Mouse (Mus musculus): Measurements from ENCODE around the gene Frmd7. TPM values are rescaled to one million over a fixed set of nuclear protein-coding genes. Genes with fewer than 3 reads are reported as not detected.

Frmd7 gene
- total RNA-seq (2014; fragmentation: Nextera tagmentation) (not detected in 2 replicates), total RNA-seq (2017) (not detected in 2 replicates), polyA plus RNA-seq (2012) (not detected in 2 replicates)

DNA sequence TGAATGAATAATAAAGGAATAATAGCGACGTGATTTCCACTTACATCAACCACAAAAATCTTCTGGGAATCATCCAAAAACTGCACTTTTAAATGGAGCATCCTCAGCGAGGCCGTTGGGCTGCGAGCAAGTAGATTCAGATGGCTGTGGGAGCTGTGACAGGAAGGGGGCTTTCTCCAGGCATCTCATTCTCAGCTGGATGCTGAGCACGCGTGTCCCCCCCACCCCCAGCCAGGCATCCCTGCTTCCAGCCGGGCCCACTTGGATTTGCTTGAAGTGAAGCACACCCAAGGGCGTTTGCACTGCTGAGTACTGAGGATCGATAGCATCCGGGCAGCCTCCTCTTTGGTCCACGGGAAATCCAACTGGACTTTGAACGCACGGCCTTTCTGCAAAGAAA is at the start of gene Frmd7:
Gene Frmd7, minus strand, starts transcription at position 101 of the 400 bp plus-strand sequence.
- no peaks in the 10 kb centered on the region for H3K27me3 ChIP-seq (ENCODE audit: insufficient read depth, low read length)
- H3K4me1 ChIP-seq (ENCODE audit: insufficient read depth, low read depth, low read length): no peaks in the 10 kb centered on the region; the same call in 1 of the 2 replicates
- DNase-seq (ENCODE audit: low spot score) (no peak), ATAC-seq (ENCODE audit: extremely low read depth, insufficient number of reproducible peaks, low FRiP score, poor library complexity, severe bottlenecking) (no peak)
- no peak within 1 kb of the TSS for H3K4me3 ChIP-seq (ENCODE audit: low read depth, low read length)
- H3K36me3 ChIP-seq (replicated peaks): no peaks in the 10 kb centered on the region
- TF ChIP-seq GATA2 (IDR thresholded peaks at IDR 0.05; ENCODE audit: borderline replicate concordance, low read depth, low read length) (no peak), GATA1 (IDR thresholded peaks at IDR 0.05; ENCODE audit: borderline replicate concordance, low read length) (no peak), TAL1 (conservative IDR thresholded peaks at IDR 0.05; ENCODE audit: low read depth, low read length) (no peak), POLR2AphosphoS5 (IDR thresholded peaks at IDR 0.05; ENCODE audit: insufficient replicate concordance, low read depth, low read length) (no peak), CTCF (IDR thresholded peaks at IDR 0.05; ENCODE audit: low read depth, low read length) (no peak)
- H3K9me3 ChIP-seq (replicated peaks): no peaks in the 10 kb centered on the region

DNA sequence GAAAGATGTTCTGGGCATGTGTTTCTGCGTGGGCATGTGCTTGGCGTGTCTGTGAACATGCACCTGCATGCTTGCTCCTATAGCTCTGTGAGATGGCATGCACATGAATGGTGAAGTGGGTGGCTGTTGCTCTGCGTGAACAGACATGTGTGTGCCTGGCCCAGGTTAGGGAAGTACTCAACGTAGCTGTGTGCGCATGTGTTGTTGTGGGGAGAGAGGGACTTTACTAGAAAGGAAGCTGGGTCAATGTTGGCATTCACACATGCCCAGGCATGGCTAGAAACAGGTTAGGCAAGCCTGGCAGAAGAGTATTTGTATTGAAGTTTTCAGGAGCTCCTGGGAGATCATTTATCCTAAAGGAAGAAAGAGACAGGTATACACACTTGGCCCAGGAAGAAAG is 48.8 kb upstream of the Frmd7 start:
- no peaks in the 10 kb centered on the region for H3K36me3 ChIP-seq (replicated peaks)
- TF ChIP-seq GATA2 (IDR thresholded peaks at IDR 0.05; ENCODE audit: borderline replicate concordance, low read depth, low read length): no peak
- no peak for TF ChIP-seq POLR2AphosphoS5 (IDR thresholded peaks at IDR 0.05; ENCODE audit: insufficient replicate concordance, low read depth, low read length)
- no peak for TF ChIP-seq GATA1 (IDR thresholded peaks at IDR 0.05; ENCODE audit: borderline replicate concordance, low read length)
- DNase-seq (ENCODE audit: low spot score) (no peak), ATAC-seq (ENCODE audit: extremely low read depth, insufficient number of reproducible peaks, low FRiP score, poor library complexity, severe bottlenecking) (no peak)
- peaks cover 3% of the 10 kb centered on the region; the same call in 1 of the 2 replicates for H3K4me1 ChIP-seq (ENCODE audit: insufficient read depth, low read depth, low read length)
- no peak overlapping the region for H3K4me3 ChIP-seq (ENCODE audit: low read depth, low read length)
- no peaks in the 10 kb centered on the region for H3K9me3 ChIP-seq (replicated peaks)
- no peaks in the 10 kb centered on the region for H3K27me3 ChIP-seq (ENCODE audit: insufficient read depth, low read length)

DNA sequence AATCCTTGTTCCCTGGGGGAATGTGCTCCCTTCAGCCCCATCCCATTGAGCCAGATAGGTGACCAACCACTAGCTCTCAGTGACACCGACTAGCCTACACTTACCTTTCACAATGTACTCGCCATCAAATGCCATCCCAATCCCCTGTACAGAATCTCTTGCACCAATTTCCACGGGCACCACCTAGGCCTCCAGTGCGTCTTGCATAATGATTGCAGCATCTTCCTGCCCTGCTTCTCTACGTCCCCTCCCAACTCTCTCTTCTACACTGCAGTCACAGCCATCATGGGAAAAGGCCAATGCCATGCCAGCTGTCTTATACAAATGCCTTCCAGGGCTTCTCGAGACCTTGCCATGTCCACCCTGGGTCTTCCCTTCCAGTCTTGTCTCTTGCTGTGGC is 47.4 kb upstream of the Frmd7 start:
- H3K4me1 ChIP-seq (ENCODE audit: insufficient read depth, low read depth, low read length): no peaks in the 10 kb centered on the region
- H3K36me3 ChIP-seq (replicated peaks): no peaks in the 10 kb centered on the region
- ATAC-seq (ENCODE audit: extremely low read depth, insufficient number of reproducible peaks, low FRiP score, poor library complexity, severe bottlenecking): no peak
- TF ChIP-seq TAL1 (conservative IDR thresholded peaks at IDR 0.05; ENCODE audit: low read depth, low read length) (no peak), GATA1 (IDR thresholded peaks at IDR 0.05; ENCODE audit: borderline replicate concordance, low read length) (no peak), POLR2AphosphoS5 (IDR thresholded peaks at IDR 0.05; ENCODE audit: insufficient replicate concordance, low read depth, low read length) (no peak), GATA2 (IDR thresholded peaks at IDR 0.05; ENCODE audit: borderline replicate concordance, low read depth, low read length) (no peak), CTCF (IDR thresholded peaks at IDR 0.05; ENCODE audit: low read depth, low read length) (no peak)
- H3K9me3 ChIP-seq (replicated peaks): no peaks in the 10 kb centered on the region
- H3K27me3 ChIP-seq (ENCODE audit: insufficient read depth, low read length): no peaks in the 10 kb centered on the region
- DNase-seq (ENCODE audit: low spot score): no peak
- H3K4me3 ChIP-seq (ENCODE audit: low read depth, low read length): no peak overlapping the region

DNA sequence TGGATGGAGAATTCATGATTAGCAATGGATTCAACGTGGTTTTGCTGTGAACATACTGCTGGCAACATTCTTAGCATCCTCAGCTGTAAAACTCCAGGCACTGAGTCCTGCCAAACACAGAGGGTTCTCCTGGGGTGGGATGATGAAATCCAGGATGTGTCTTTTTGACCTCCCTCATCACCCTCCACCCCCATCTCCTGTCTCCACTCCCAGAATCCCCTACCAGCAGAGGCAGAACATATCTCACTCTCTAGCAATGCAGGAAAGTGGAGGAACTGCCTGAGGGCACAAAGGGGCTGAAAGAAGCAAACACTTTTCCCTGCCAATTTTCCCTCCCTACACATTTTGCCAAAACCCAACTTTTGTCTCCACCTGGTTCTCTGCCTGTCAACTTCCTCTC is 46.1 kb upstream of the Frmd7 start:
- Histone ChIP-seq H3K27me3 (ENCODE audit: insufficient read depth, low read length) (no peaks in the 10 kb centered on the region), H3K4me1 (ENCODE audit: insufficient read depth, low read depth, low read length) (no peaks in the 10 kb centered on the region), H3K4me3 (ENCODE audit: low read depth, low read length) (no peak overlapping the region), H3K36me3 (replicated peaks) (no peaks in the 10 kb centered on the region), H3K9me3 (replicated peaks) (no peaks in the 10 kb centered on the region)
- DNase-seq (ENCODE audit: low spot score) (no peak), ATAC-seq (ENCODE audit: extremely low read depth, insufficient number of reproducible peaks, low FRiP score, poor library complexity, severe bottlenecking) (no peak)
- TF ChIP-seq GATA1 (IDR thresholded peaks at IDR 0.05; ENCODE audit: borderline replicate concordance, low read length) (no peak), GATA2 (IDR thresholded peaks at IDR 0.05; ENCODE audit: borderline replicate concordance, low read depth, low read length) (no peak), POLR2AphosphoS5 (IDR thresholded peaks at IDR 0.05; ENCODE audit: insufficient replicate concordance, low read depth, low read length) (no peak), CTCF (IDR thresholded peaks at IDR 0.05; ENCODE audit: low read depth, low read length) (no peak), TAL1 (conservative IDR thresholded peaks at IDR 0.05; ENCODE audit: low read depth, low read length) (no peak)

DNA sequence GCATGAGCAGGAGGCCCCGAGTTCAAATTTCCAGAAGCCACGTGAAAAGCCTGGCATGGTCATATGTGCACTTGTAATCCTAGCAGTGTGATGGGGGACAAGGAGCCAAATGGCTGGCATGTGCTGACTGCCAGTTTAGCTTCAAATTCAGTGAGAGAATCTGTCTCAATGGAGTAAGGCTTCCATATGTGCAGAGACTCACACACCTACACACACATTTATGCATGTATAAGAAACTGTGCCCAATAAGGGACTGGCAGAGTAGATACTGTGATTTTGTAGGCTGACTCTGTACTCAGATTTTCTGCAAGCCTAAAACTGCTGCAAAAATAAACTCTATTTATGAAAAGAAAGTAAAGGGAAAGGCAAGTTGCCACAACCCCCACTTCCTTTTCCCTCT is 35.9 kb upstream of the Frmd7 start:
- DNase-seq (ENCODE audit: low spot score) (no peak), ATAC-seq (ENCODE audit: extremely low read depth, insufficient number of reproducible peaks, low FRiP score, poor library complexity, severe bottlenecking) (no peak)
- Histone ChIP-seq H3K27me3 (ENCODE audit: insufficient read depth, low read length) (no peaks in the 10 kb centered on the region), H3K4me1 (ENCODE audit: insufficient read depth, low read depth, low read length) (no peaks in the 10 kb centered on the region), H3K36me3 (replicated peaks) (no peaks in the 10 kb centered on the region), H3K4me3 (ENCODE audit: low read depth, low read length) (no peak overlapping the region), H3K9me3 (replicated peaks) (no peaks in the 10 kb centered on the region)
- TF ChIP-seq GATA2 (IDR thresholded peaks at IDR 0.05; ENCODE audit: borderline replicate concordance, low read depth, low read length) (no peak), CTCF (IDR thresholded peaks at IDR 0.05; ENCODE audit: low read depth, low read length) (no peak), GATA1 (IDR thresholded peaks at IDR 0.05; ENCODE audit: borderline replicate concordance, low read length) (no peak), TAL1 (conservative IDR thresholded peaks at IDR 0.05; ENCODE audit: low read depth, low read length) (no peak), POLR2AphosphoS5 (IDR thresholded peaks at IDR 0.05; ENCODE audit: insufficient replicate concordance, low read depth, low read length) (no peak)

DNA sequence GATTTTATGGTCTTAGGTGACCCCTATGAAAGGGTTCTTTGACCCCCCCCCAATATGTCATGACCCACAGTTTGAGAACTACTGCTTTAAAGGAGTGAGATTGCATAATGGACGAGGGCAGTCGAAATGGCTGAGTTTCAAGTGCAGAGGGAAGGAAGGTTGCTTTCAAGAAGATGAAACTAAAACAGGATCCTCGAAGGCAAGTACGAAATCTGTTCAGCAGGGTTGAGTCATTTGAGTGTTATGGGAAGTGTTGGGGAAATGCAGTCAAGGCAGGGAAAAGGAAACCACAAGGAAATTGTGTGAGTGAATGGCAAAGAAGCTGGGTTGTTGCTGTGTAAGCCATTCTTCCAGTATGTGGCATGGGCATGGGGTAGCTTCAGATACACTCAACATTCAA is 29.6 kb upstream of the Frmd7 start:
- no peaks in the 10 kb centered on the region for H3K27me3 ChIP-seq (ENCODE audit: insufficient read depth, low read length)
- no peak for DNase-seq (ENCODE audit: low spot score)
- no peak overlapping the region for H3K4me3 ChIP-seq (ENCODE audit: low read depth, low read length)
- no peak for ATAC-seq (ENCODE audit: extremely low read depth, insufficient number of reproducible peaks, low FRiP score, poor library complexity, severe bottlenecking)
- TF ChIP-seq GATA1 (IDR thresholded peaks at IDR 0.05; ENCODE audit: borderline replicate concordance, low read length) (no peak), POLR2AphosphoS5 (IDR thresholded peaks at IDR 0.05; ENCODE audit: insufficient replicate concordance, low read depth, low read length) (no peak), TAL1 (conservative IDR thresholded peaks at IDR 0.05; ENCODE audit: low read depth, low read length) (no peak), CTCF (IDR thresholded peaks at IDR 0.05; ENCODE audit: low read depth, low read length) (no peak), GATA2 (IDR thresholded peaks at IDR 0.05; ENCODE audit: borderline replicate concordance, low read depth, low read length) (no peak)
- H3K4me1 ChIP-seq (ENCODE audit: insufficient read depth, low read depth, low read length): no peaks in the 10 kb centered on the region
- H3K36me3 ChIP-seq (replicated peaks): no peaks in the 10 kb centered on the region
- H3K9me3 ChIP-seq (replicated peaks): no peaks in the 10 kb centered on the region

Measured in G1E (cell line).